Mouse (Mus musculus): ENCODE measurements around the gene Fam184a. TPM values are rescaled to one million over a fixed set of nuclear protein-coding genes. Genes with fewer than 3 reads are reported as not detected.
"Not testable (repeated sequence)": the region's sequence is repeated elsewhere in the genome, so short reads cannot be mapped to it uniquely, and the experiment has no call there.

Fam184a gene
- polyA plus RNA-seq, 1 experiment: not detected

- H3K27me3 ChIP-seq (ENCODE audit: control insufficient read depth, insufficient read depth, insufficient read length): no peaks in the 10 kb centered on the region
- no peaks in the 10 kb centered on the region for H3K79me2 ChIP-seq (ENCODE audit: control insufficient read depth, insufficient read depth)
- H3K4me3 ChIP-seq: no peak overlapping the region
- no peak overlapping the region for H3K4me2 ChIP-seq (ENCODE audit: low read depth)
- no peak for TF ChIP-seq USF1 (IDR thresholded peaks at IDR 0.05; ENCODE audit: low read depth)
- no peak for TF ChIP-seq E2F4 (IDR thresholded peaks at IDR 0.05; ENCODE audit: insufficient read depth)
- TF ChIP-seq REST (IDR thresholded peaks at IDR 0.05; ENCODE audit: insufficient read depth, insufficient read length): no peak
- no peak for TF ChIP-seq MAX (IDR thresholded peaks at IDR 0.05; ENCODE audit: low read depth)
- TF ChIP-seq MYOD1 (IDR thresholded peaks at IDR 0.05; ENCODE audit: control insufficient read depth in 1 of 3, insufficient read length in 2 of 3, low read depth in 2 of 3): no peak
- no peaks in the 10 kb centered on the region for H3K36me3 ChIP-seq (ENCODE audit: control insufficient read depth, insufficient read depth)
- H3ac ChIP-seq (ENCODE audit: control insufficient read depth, insufficient read length): no peak overlapping the region
These were observed 63.0 kb downstream of the Fam184a start for GRCm38 (mm10) chr10:53687888-53688287.

GRCm38 (mm10) chr10:53685806-53686205 is 65.1 kb downstream of the Fam184a start:
- no peaks in the 10 kb centered on the region for H3K27me3 ChIP-seq (ENCODE audit: control insufficient read depth, insufficient read depth, insufficient read length)
- H3K79me2 ChIP-seq (ENCODE audit: control insufficient read depth, insufficient read depth): no peaks in the 10 kb centered on the region
- H3ac ChIP-seq (ENCODE audit: control insufficient read depth, insufficient read length): no peak overlapping the region
- H3K4me2 ChIP-seq (ENCODE audit: low read depth): no peak overlapping the region
- no peaks in the 10 kb centered on the region for H3K36me3 ChIP-seq (ENCODE audit: control insufficient read depth, insufficient read depth)
- no peak overlapping the region for H3K4me3 ChIP-seq
- TF ChIP-seq E2F4 (IDR thresholded peaks at IDR 0.05; ENCODE audit: insufficient read depth) (no peak), SRF (IDR thresholded peaks at IDR 0.05; ENCODE audit: control insufficient read depth, insufficient read length, low read depth) (no peak), MYOD1 (IDR thresholded peaks at IDR 0.05; ENCODE audit: control insufficient read depth in 1 of 3, insufficient read length in 2 of 3, low read depth in 2 of 3) (no peak), POLR2A (IDR thresholded peaks at IDR 0.05; ENCODE audit: insufficient read length, low read depth) (no peak), USF1 (IDR thresholded peaks at IDR 0.05; ENCODE audit: low read depth) (no peak), CEBPB (IDR thresholded peaks at IDR 0.05; ENCODE audit: insufficient read depth, poor library complexity, severe bottlenecking) (no peak), TCF12 (IDR thresholded peaks at IDR 0.05; ENCODE audit: insufficient read depth, poor library complexity, severe bottlenecking) (no peak)

GRCm38 (mm10) chr10:53683226-53683625 is 67.7 kb downstream of the Fam184a start:
- H3K79me2 ChIP-seq (ENCODE audit: control insufficient read depth, insufficient read depth): no peaks in the 10 kb centered on the region
- H3K4me2 ChIP-seq (ENCODE audit: low read depth): no peak overlapping the region
- H3K4me3 ChIP-seq: no peak overlapping the region
- no peak overlapping the region for H3ac ChIP-seq (ENCODE audit: control insufficient read depth, insufficient read length)
- TF ChIP-seq POLR2A (IDR thresholded peaks at IDR 0.05; ENCODE audit: insufficient read length, low read depth) (no peak), TCF12 (IDR thresholded peaks at IDR 0.05; ENCODE audit: insufficient read depth, poor library complexity, severe bottlenecking) (no peak), POLR2AphosphoS2 (IDR thresholded peaks at IDR 0.05; ENCODE audit: insufficient read length, low read depth) (no peak), REST (IDR thresholded peaks at IDR 0.05; ENCODE audit: insufficient read depth, insufficient read length) (no peak), MAX (IDR thresholded peaks at IDR 0.05; ENCODE audit: low read depth) (no peak), E2F4 (IDR thresholded peaks at IDR 0.05; ENCODE audit: insufficient read depth) (no peak)
- H3K27me3 ChIP-seq (ENCODE audit: control insufficient read depth, insufficient read depth, insufficient read length): no peaks in the 10 kb centered on the region
- H3K36me3 ChIP-seq (ENCODE audit: control insufficient read depth, insufficient read depth): no peaks in the 10 kb centered on the region

- no peaks in the 10 kb centered on the region for H3K36me3 ChIP-seq (ENCODE audit: control insufficient read depth, insufficient read depth)
- H3ac ChIP-seq (ENCODE audit: control insufficient read depth, insufficient read length): no peak overlapping the region
- no peak overlapping the region for H3K4me3 ChIP-seq
- no peaks in the 10 kb centered on the region for H3K27me3 ChIP-seq (ENCODE audit: control insufficient read depth, insufficient read depth, insufficient read length)
- H3K4me2 ChIP-seq (ENCODE audit: low read depth): no peak overlapping the region
- H3K79me2 ChIP-seq (ENCODE audit: control insufficient read depth, insufficient read depth): no peaks in the 10 kb centered on the region
- TF ChIP-seq MAX (IDR thresholded peaks at IDR 0.05; ENCODE audit: low read depth) (no peak), E2F4 (IDR thresholded peaks at IDR 0.05; ENCODE audit: insufficient read depth) (no peak), POLR2A (IDR thresholded peaks at IDR 0.05; ENCODE audit: insufficient read length, low read depth) (no peak), CEBPB (IDR thresholded peaks at IDR 0.05; ENCODE audit: insufficient read depth, poor library complexity, severe bottlenecking) (no peak), POLR2AphosphoS2 (IDR thresholded peaks at IDR 0.05; ENCODE audit: insufficient read length, low read depth) (no peak), USF1 (IDR thresholded peaks at IDR 0.05; ENCODE audit: low read depth) (no peak), MYOG (IDR thresholded peaks at IDR 0.05; ENCODE audit: control insufficient read depth in 1 of 3, insufficient read depth in 1 of 3, insufficient read length in 2 of 3, low read depth in 2 of 3) (no peak), SRF (IDR thresholded peaks at IDR 0.05; ENCODE audit: control insufficient read depth, insufficient read length, low read depth) (no peak), TCF3 (IDR thresholded peaks at IDR 0.05; ENCODE audit: insufficient read length, low read depth) (no peak), REST (IDR thresholded peaks at IDR 0.05; ENCODE audit: insufficient read depth, insufficient read length) (no peak), MYOD1 (IDR thresholded peaks at IDR 0.05; ENCODE audit: control insufficient read depth in 1 of 3, insufficient read length in 2 of 3, low read depth in 2 of 3) (no peak), TCF12 (IDR thresholded peaks at IDR 0.05; ENCODE audit: insufficient read depth, poor library complexity, severe bottlenecking) (no peak)
These were observed 71.0 kb downstream of the Fam184a start for GRCm38 (mm10) chr10:53679690-53680557.

- Histone ChIP-seq H3K27me3 (ENCODE audit: control insufficient read depth, insufficient read depth, insufficient read length) (no peaks in the 10 kb centered on the region), H3K4me3 (no peak overlapping the region), H3K36me3 (ENCODE audit: control insufficient read depth, insufficient read depth) (no peaks in the 10 kb centered on the region), H3K79me2 (ENCODE audit: control insufficient read depth, insufficient read depth) (no peaks in the 10 kb centered on the region), H3ac (ENCODE audit: control insufficient read depth, insufficient read length) (no peak overlapping the region), H3K4me2 (ENCODE audit: low read depth) (no peak overlapping the region)
- TF ChIP-seq TCF3 (IDR thresholded peaks at IDR 0.05; ENCODE audit: insufficient read length, low read depth): no peak
These were observed 89.1 kb downstream of the Fam184a start for GRCm38 (mm10) chr10:53661788-53662187.

- not testable (repeated sequence) for H3ac ChIP-seq (ENCODE audit: control insufficient read depth, insufficient read length); H3K4me3 ChIP-seq; H3K79me2 ChIP-seq (ENCODE audit: control insufficient read depth, insufficient read depth); H3K27me3 ChIP-seq (ENCODE audit: control insufficient read depth, insufficient read depth, insufficient read length); H3K36me3 ChIP-seq (ENCODE audit: control insufficient read depth, insufficient read depth); H3K4me2 ChIP-seq (ENCODE audit: low read depth)
These were observed 96.7 kb downstream of the Fam184a start for GRCm38 (mm10) chr10:53654239-53654638.
